Mouse (Mus musculus) liver, embryonic 14.5 days (tissue): ENCODE results near the gene Tnnt3.

Experiments used
- CTCF ChIP-seq: IDR thresholded peaks from 2 replicates; pipeline ENCODE4 v1.5.1; 2016; ENCODE audit warnings: antibody characterized with exemption, low read depth, control low read depth
- EP300 ChIP-seq: IDR thresholded peaks from 2 replicates; pipeline ENCODE4 v1.6.1; 2016; ENCODE audit warnings: antibody characterized with exemption, low read depth

GRCm38 (mm10) chr7:142506501-142506900 is 7.9 kb downstream of the Tnnt3 start:
- TF ChIP-seq CTCF (no peak), EP300 (no peak)
